Mouse (Mus musculus) testis, adult 2 months (tissue): ENCODE data around the gene Csf3. TPM values are rescaled to one million over a fixed set of nuclear protein-coding genes. Genes with fewer than 3 reads are reported as not detected.
"Not testable (repeated sequence)": the region's sequence is repeated elsewhere in the genome, so short reads cannot be mapped to it uniquely, and the experiment has no call there.

ENCODE experiments used
- H3K27ac ChIP-seq: fragments of 200-500 bp; 2 replicates; pipeline ENCODE4 v1.5.1; 2012; ENCODE audit warnings: low read depth, low read length; ENCODE audit not compliant: control insufficient read depth, insufficient read depth
- H3K27me3 ChIP-seq: fragments of 200-500 bp; 2 replicates; pipeline ENCODE4 v1.6.1; 2012; ENCODE audit warnings: mild to moderate bottlenecking, low read length, moderate library complexity; ENCODE audit not compliant: control insufficient read depth, insufficient read depth
- H3K36me3 ChIP-seq: fragments of 200-500 bp; 2 replicates; pipeline ENCODE4 v1.6.1; 2012; ENCODE audit warnings: mild to moderate bottlenecking, low read length; ENCODE audit not compliant: control insufficient read depth, insufficient read depth
- H3K4me1 ChIP-seq: fragments of 200-500 bp; 2 replicates; pipeline ENCODE4 v1.6.1; 2012; ENCODE audit warnings: low read length; ENCODE audit not compliant: control insufficient read depth, insufficient read depth
- H3K4me3 ChIP-seq: fragments of 200-500 bp; 2 replicates; pipeline ENCODE4 v1.5.1; 2012; ENCODE audit warnings: low read depth, mild to moderate bottlenecking, low read length, moderate library complexity, mixed read lengths; ENCODE audit not compliant: control insufficient read depth
- CTCF ChIP-seq: fragments of 200-500 bp; IDR thresholded peaks from 2 replicates; pipeline ENCODE4 v1.5.1; 2012; ENCODE audit warnings: low read depth, mild to moderate bottlenecking, inconsistent platforms, low read length, moderate library complexity; ENCODE audit not compliant: control insufficient read depth, insufficient read depth, insufficient replicate concordance
- POLR2A ChIP-seq: fragments of 200-500 bp; IDR thresholded peaks from 2 replicates; pipeline ENCODE4 v1.6.1; 2012; ENCODE audit warnings: low read depth, mild to moderate bottlenecking, inconsistent platforms, low read length, moderate library complexity; ENCODE audit not compliant: control insufficient read depth
- polyA plus RNA-seq: library from polyadenylated mRNA; depleted of rRNA; stranded (reverse); fragments of >200 nt; gene quantifications from 2 replicates; pipeline ENCODE4 v1.2.3, GENCODE M21; 2012; rRNA removed

Csf3 gene
- 0.48 and 0.63 TPM in 2 replicates for polyA plus RNA-seq

DNA sequence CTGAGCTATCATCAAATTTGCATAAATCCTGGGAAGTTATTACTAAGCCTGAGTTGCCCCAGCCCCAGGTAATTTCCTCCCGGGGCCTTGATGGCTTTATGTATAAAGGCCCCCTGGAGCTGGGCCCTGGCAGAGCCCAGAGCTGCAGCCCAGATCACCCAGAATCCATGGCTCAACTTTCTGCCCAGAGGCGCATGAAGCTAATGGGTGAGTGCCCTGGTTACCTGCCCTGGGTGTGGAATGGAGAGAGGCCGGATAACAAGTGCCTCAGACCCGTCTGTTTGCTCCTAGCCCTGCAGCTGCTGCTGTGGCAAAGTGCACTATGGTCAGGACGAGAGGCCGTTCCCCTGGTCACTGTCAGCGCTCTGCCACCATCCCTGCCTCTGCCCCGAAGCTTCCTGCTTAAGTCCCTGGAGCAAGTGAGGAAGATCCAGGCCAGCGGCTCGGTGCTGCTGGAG lies at the start of gene Csf3:
Csf3 (plus strand) TSS at position 51 of the 458 bp plus-strand sequence.
- TF ChIP-seq CTCF (no peak), POLR2A (no peak)
- Histone ChIP-seq H3K36me3 (no peaks in the 10 kb centered on the region; the same call in 1 of the 2 replicates), H3K27me3 (no peaks in the 10 kb centered on the region), H3K27ac (no peak within 1 kb of the TSS), H3K4me1 (no peaks in the 10 kb centered on the region), H3K4me3 (no peak within 1 kb of the TSS)

DNA sequence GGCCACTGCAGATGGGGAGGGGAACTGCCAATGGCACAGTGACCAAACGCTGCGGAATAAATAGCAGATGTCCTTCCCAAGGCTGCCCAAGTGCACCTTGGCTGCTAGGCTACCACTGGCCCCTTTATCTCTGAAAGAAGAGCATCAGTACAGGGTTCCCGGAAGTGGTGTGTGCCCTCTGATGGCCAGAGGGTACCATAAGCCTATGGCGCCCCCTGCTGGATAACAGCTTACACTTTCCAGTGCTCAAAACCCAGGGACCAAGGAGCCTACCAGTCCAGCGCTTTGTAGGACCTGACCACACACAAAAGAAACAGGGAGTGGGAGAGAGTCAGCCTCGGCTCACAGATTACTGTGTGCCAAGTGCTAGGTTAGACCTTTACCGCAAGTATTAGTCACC lies 46.0 kb upstream of the Csf3 start:
- peak; percentile 78; the same call in 1 of the 2 replicates for TF ChIP-seq CTCF
- H3K4me3 ChIP-seq: peak overlapping the region; percentile 44; the same call in 1 of the 2 replicates
- not testable (repeated sequence) for H3K27ac ChIP-seq

DNA sequence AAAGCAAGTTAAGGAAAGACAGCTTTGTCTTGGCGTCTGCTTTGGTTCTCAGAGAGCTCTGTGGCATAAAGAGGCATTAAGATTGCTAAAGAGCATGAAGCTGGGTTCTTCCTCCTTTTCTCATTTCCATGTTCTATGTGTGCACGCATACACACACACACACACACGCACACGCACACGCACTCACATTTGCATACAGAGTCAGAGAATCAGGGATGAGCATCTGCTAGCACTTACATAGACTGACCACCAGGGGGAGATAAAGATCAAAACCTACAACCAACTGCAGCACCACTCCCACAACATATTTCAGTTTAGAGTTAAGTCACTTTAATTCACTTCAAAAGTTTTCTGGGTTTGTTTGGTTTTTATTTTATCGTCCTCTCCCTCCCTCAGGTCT lies 40.5 kb upstream of the Csf3 start:
- no peaks in the 10 kb centered on the region for H3K27me3 ChIP-seq
- H3K4me1 ChIP-seq: no peaks in the 10 kb centered on the region
- H3K4me3 ChIP-seq: no peak overlapping the region
- TF ChIP-seq CTCF: peak; percentile 50; the same call in 1 of the 2 replicates
- TF ChIP-seq POLR2A: no peak
- no peak overlapping the region for H3K27ac ChIP-seq
- H3K36me3 ChIP-seq: no peaks in the 10 kb centered on the region

More for the DNA sequence above, 46.0 kb upstream of the Csf3 start:
- H3K4me1 ChIP-seq, H3K36me3 ChIP-seq, H3K27me3 ChIP-seq: not testable (repeated sequence)

DNA sequence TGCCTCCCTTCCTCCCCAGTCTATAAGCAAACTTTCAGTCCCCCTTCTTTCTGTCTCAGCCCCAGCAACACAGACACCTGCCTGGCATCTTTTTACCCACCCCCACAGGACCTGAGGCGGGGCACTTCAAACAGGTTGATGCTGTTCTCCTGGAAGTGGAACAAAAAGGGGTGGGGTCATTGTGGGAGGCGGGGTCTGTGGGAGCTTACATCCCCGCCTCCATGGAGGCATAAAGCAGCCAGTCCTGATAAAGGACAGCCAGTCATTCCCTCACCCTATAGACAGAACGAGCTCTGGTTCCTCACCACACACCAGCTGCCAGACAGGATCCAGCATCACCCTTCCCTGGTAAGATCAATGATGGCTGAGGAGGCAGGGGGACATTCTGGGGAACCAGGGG lies 37.0 kb upstream of the Csf3 start, which contains the start of gene Gsdma:
Gsdma (plus strand) TSS at position 261 of the 400 bp plus-strand sequence.
- Histone ChIP-seq H3K36me3 (no peaks in the 10 kb centered on the region), H3K4me1 (no peaks in the 10 kb centered on the region), H3K27me3 (no peaks in the 10 kb centered on the region), H3K4me3 (no peak within 1 kb of the TSS), H3K27ac (no peak within 1 kb of the TSS)
- TF ChIP-seq POLR2A (no peak), CTCF (no peak)

DNA sequence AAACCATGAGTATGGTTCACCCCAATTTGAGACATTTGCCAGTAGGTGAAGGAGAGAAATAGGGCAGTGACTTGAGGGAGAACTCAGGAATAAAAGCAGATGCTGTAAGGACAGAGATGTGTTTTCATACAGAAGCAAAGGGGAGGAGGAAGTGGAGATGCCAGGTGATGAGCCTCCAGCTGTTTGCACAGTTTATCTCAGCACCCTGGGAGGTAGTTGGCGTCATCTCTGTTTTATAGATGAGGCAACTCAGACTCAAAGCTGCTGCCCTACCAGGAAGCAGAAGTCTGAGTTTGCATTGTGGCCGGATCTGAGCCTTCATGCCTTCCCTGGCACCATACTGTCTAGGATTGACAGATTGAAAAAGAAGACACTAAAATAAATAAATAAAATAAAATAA lies 32.1 kb upstream of the Csf3 start:
- TF ChIP-seq POLR2A (no peak), CTCF (no peak)
- H3K27ac ChIP-seq: no peak overlapping the region
- peaks cover 5% of the 10 kb centered on the region; the same call in 1 of the 2 replicates for H3K4me1 ChIP-seq
- H3K27me3 ChIP-seq: no peaks in the 10 kb centered on the region
- H3K4me3 ChIP-seq: no peak overlapping the region
- H3K36me3 ChIP-seq: no peaks in the 10 kb centered on the region

DNA sequence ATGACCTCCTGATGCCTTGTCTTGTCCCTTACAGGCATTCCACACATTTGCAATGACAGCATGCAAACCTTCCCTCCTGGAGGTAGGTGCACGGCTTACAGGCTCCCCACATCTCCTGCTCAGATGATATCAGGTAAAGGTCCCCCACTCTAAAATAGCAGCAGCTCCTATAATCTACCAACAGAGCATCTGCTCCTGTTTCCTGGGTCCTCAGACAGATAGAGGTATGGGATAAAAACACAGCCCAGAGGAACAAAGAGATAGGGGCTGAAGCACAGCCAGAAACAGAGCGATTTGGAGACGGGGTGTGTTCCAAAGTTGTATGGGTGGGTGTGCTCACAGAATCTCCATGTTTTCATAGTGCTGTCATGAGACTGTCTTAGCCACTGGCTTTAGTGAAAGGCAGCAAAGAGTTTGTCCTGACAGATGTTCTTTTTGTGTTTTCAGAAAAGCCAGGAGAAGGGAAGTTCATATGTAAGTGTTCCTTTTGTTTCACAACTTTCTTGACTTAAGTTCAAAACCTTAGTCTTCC lies 29.7 kb upstream of the Csf3 start:
- Histone ChIP-seq H3K27ac (no peak overlapping the region), H3K4me1 (peaks cover 5% of the 10 kb centered on the region; the same call in 1 of the 2 replicates), H3K27me3 (no peaks in the 10 kb centered on the region), H3K36me3 (no peaks in the 10 kb centered on the region), H3K4me3 (no peak overlapping the region)
- TF ChIP-seq POLR2A (no peak), CTCF (no peak)

DNA sequence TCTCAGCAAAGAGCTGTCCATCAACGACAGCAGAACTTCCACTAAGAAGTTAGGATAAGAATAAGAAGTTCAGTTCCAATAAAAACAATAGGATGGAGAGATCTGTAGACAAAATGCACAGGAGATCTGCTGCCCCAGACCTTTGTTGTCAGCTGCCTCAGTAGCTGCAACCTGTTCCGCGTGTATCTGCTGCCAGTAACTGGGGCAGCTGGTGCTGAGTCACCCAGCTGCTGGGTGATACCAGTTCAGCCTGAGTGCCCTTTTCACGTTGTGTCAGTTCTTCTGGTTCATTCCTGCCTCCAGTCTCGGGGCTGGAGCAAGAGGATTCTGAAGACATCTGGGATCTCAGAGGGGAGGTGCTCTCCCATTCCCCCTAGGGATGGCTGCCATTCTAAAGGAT lies 29.2 kb upstream of the Csf3 start:
- H3K27me3 ChIP-seq: no peaks in the 10 kb centered on the region
- no peak for TF ChIP-seq POLR2A
- no peak for TF ChIP-seq CTCF
- H3K4me3 ChIP-seq: peak overlapping the region; percentile 21; the same call in 1 of the 2 replicates
- peaks cover 5% of the 10 kb centered on the region; the same call in 1 of the 2 replicates for H3K4me1 ChIP-seq
- H3K36me3 ChIP-seq: no peaks in the 10 kb centered on the region
- H3K27ac ChIP-seq: no peak overlapping the region
